Mouse (Mus musculus) heart, embryonic 16.5 days (tissue): ENCODE measurements around the gene Spdye4b. TPM values are rescaled to one million over a fixed set of nuclear protein-coding genes. Genes with fewer than 3 reads are reported as not detected.
A peak's percentile ranks its signal among the peaks of the same experiment; 100 is the strongest.
"Not testable (repeated sequence)": the region's sequence is repeated elsewhere in the genome, so short reads cannot be mapped to it uniquely, and the experiment has no call there.

Source experiments
- ATAC-seq: fragments of 200-750 bp; cut with Nextera tagmentation; replicated peaks from 2 replicates; pipeline ENCODE4 v1.8.0; 2017; ENCODE audit warnings: moderate number of reproducible peaks; ENCODE audit not compliant: insufficient read depth, low FRiP score; ENCODE audit errors: extremely low read depth
- H3K27ac ChIP-seq: fragments of 300-500 bp; sonication (generic); 2 replicates; pipeline ENCODE4 v1.5.1; 2014; ENCODE audit warnings: mild to moderate bottlenecking, low read length, control low read depth, moderate library complexity
- H3K27me3 ChIP-seq: fragments of 300-500 bp; sonication (generic); 2 replicates; pipeline ENCODE4 v1.6.1; 2014; ENCODE audit warnings: low read length, mixed read lengths; ENCODE audit not compliant: control insufficient read depth, insufficient read depth
- H3K36me3 ChIP-seq: fragments of 300-500 bp; sonication (generic); 2 replicates; pipeline ENCODE4 v1.6.1; 2014; ENCODE audit not compliant: control insufficient read depth, insufficient read depth
- H3K4me1 ChIP-seq: fragments of 300-500 bp; sonication (generic); 2 replicates; pipeline ENCODE4 v1.6.1; 2014; ENCODE audit warnings: low read length, mixed read lengths; ENCODE audit not compliant: control insufficient read depth, insufficient read depth
- H3K4me2 ChIP-seq: fragments of 300-500 bp; sonication (generic); 2 replicates; pipeline ENCODE4 v1.6.1; 2014; ENCODE audit warnings: low read depth, mild to moderate bottlenecking, control low read depth, low read length
- H3K4me3 ChIP-seq: fragments of 300-500 bp; sonication (generic); 2 replicates; pipeline ENCODE4 v1.5.1; 2014; ENCODE audit warnings: mild to moderate bottlenecking, control low read depth, low read length
- H3K9ac ChIP-seq: fragments of 300-500 bp; sonication (generic); 2 replicates; pipeline ENCODE4 v1.6.1; 2014; ENCODE audit warnings: low read length, control low read depth
- H3K9me3 ChIP-seq: fragments of 300-500 bp; sonication (generic); replicated peaks from 2 replicates; pipeline ENCODE4 v1.6.1; 2016; ENCODE audit warnings: low read length; ENCODE audit not compliant: control insufficient read depth
- WGBS: fragments of 180-500 bp; shearing (Covaris S2); extraction: QIAGEN DNeasy Blood & Tissue Kit; methylation state at CpG from one replicate; pipeline ENCODE4 v1.1.7; 2014; 5-methylcytosine and 5-hydroxymethylcytosine counted together
- polyA plus RNA-seq: library from polyadenylated mRNA; unstranded; fragments of >200 nt; fragmentation: Nextera tagmentation; extraction: Ambion mirVana; gene quantifications from 2 replicates; pipeline ENCODE4 v1.2.1, GENCODE M21; 2015

The Spdye4b gene
- not detected in 2 replicates for polyA plus RNA-seq

GRCm38 (mm10) chr5:143180255-143181076 lies at the start of gene Spdye4b, which contains the start of gene Rbak:
Gene Spdye4b (plus strand): TSS chr5:143181017.
Gene Rbak (minus strand): TSS chr5:143180775.
- peak within 1 kb of the TSS; percentile 79 for H3K4me3 ChIP-seq
- peaks cover 28% of the 10 kb centered on the region for H3K36me3 ChIP-seq
- peaks cover 8% of the 10 kb centered on the region for H3K4me1 ChIP-seq
- H3K27me3 ChIP-seq: no peaks in the 10 kb centered on the region
- peak within 1 kb of the TSS; percentile 77 for H3K27ac ChIP-seq
- peak; percentile 95 for ATAC-seq
- H3K9ac ChIP-seq: peak within 1 kb of the TSS; percentile 92
- H3K9me3 ChIP-seq: peaks cover 4% of the 10 kb centered on the region
- WGBS: under 1% methylated on average over 58 of the region's 58 CpGs
- H3K4me2 ChIP-seq: peak within 1 kb of the TSS; percentile 80

- H3K4me2 ChIP-seq: no peak overlapping the region
- no peak for ATAC-seq
- peaks cover 3% of the 10 kb centered on the region; the same call in 1 of the 2 replicates for H3K9me3 ChIP-seq
- no peak overlapping the region for H3K4me3 ChIP-seq
- peaks cover 1% of the 10 kb centered on the region; the same call in 1 of the 2 replicates for H3K4me1 ChIP-seq
- H3K27me3 ChIP-seq: no peaks in the 10 kb centered on the region
- 35% methylated on average over 13 of the region's 13 CpGs for WGBS
- no peak overlapping the region for H3K9ac ChIP-seq
- H3K27ac ChIP-seq: no peak overlapping the region
- H3K36me3 ChIP-seq: no peaks in the 10 kb centered on the region
These were observed 47.8 kb upstream of the Spdye4b start for GRCm38 (mm10) chr5:143132935-143133514.

GRCm38 (mm10) chr5:143134216-143135010 lies 46.4 kb upstream of the Spdye4b start:
- not testable (repeated sequence) for H3K27ac ChIP-seq, ATAC-seq, H3K9ac ChIP-seq, H3K4me1 ChIP-seq, H3K9me3 ChIP-seq, H3K27me3 ChIP-seq, H3K4me3 ChIP-seq, H3K4me2 ChIP-seq, H3K36me3 ChIP-seq
- 90% methylated on average over 3 of the region's 6 CpGs for WGBS

- Histone ChIP-seq H3K4me3 (no peak overlapping the region), H3K27me3 (no peaks in the 10 kb centered on the region), H3K9me3 (no peaks in the 10 kb centered on the region), H3K36me3 (no peaks in the 10 kb centered on the region), H3K4me2 (no peak overlapping the region), H3K27ac (no peak overlapping the region), H3K9ac (no peak overlapping the region), H3K4me1 (0 out of 2 replicates have a peak, but pooled peaks cover under 1% of the 10 kb centered on the region)
- no peak for ATAC-seq
- WGBS: 81% methylated on average over 7 of the region's 7 CpGs
These were observed 45.8 kb upstream of the Spdye4b start for GRCm38 (mm10) chr5:143135042-143135441.

GRCm38 (mm10) chr5:143137580-143137979 lies 43.2 kb upstream of the Spdye4b start:
- Histone ChIP-seq H3K4me1 (0 out of 2 replicates have a peak, but pooled peaks cover 4% of the 10 kb centered on the region), H3K36me3 (no peaks in the 10 kb centered on the region), H3K4me2 (no peak overlapping the region), H3K9ac (no peak overlapping the region), H3K27me3 (no peaks in the 10 kb centered on the region), H3K4me3 (no peak overlapping the region), H3K9me3 (no peaks in the 10 kb centered on the region), H3K27ac (no peak overlapping the region)
- no peak for ATAC-seq
- 78% methylated on average over 13 of the region's 13 CpGs for WGBS

GRCm38 (mm10) chr5:143147481-143147880 lies 33.3 kb upstream of the Spdye4b start, which contains the start of gene Olfr718-ps1:
Gene Olfr718-ps1 (minus strand): TSS chr5:143147581.
- no peaks in the 10 kb centered on the region for H3K4me1 ChIP-seq
- H3K4me3 ChIP-seq: no peak within 1 kb of the TSS
- H3K27me3 ChIP-seq: peaks cover 2% of the 10 kb centered on the region; the same call in 1 of the 2 replicates
- WGBS: 66% methylated on average over 3 of the region's 3 CpGs
- ATAC-seq: no peak
- no peak within 1 kb of the TSS for H3K9ac ChIP-seq
- no peak within 1 kb of the TSS for H3K4me2 ChIP-seq
- no peaks in the 10 kb centered on the region for H3K36me3 ChIP-seq
- 0 out of 2 replicates have a peak, but pooled peaks cover 8% of the 10 kb centered on the region for H3K9me3 ChIP-seq
- no peak within 1 kb of the TSS for H3K27ac ChIP-seq

- peaks cover 2% of the 10 kb centered on the region; the same call in 1 of the 2 replicates for H3K27me3 ChIP-seq
- no peak overlapping the region for H3K9ac ChIP-seq
- no peaks in the 10 kb centered on the region for H3K36me3 ChIP-seq
- no peak overlapping the region for H3K4me2 ChIP-seq
- H3K4me1 ChIP-seq: no peaks in the 10 kb centered on the region
- WGBS: 87% methylated on average over 5 of the region's 5 CpGs
- 0 out of 2 replicates have a peak, but pooled peaks cover 8% of the 10 kb centered on the region for H3K9me3 ChIP-seq
- no peak overlapping the region for H3K4me3 ChIP-seq
- ATAC-seq: no peak
- H3K27ac ChIP-seq: no peak overlapping the region
These were observed 32.2 kb upstream of the Spdye4b start for GRCm38 (mm10) chr5:143148661-143149060.

GRCm38 (mm10) chr5:143149536-143149935 lies 31.3 kb upstream of the Spdye4b start:
- no peak overlapping the region for H3K27ac ChIP-seq
- H3K27me3 ChIP-seq: peaks cover 2% of the 10 kb centered on the region; the same call in 1 of the 2 replicates
- 88% methylated on average over 2 of the region's 2 CpGs for WGBS
- no peaks in the 10 kb centered on the region for H3K36me3 ChIP-seq
- no peak overlapping the region for H3K4me3 ChIP-seq
- no peaks in the 10 kb centered on the region for H3K4me1 ChIP-seq
- no peak overlapping the region for H3K4me2 ChIP-seq
- no peak overlapping the region for H3K9ac ChIP-seq
- no peak for ATAC-seq
- H3K9me3 ChIP-seq: 0 out of 2 replicates have a peak, but pooled peaks cover 8% of the 10 kb centered on the region
